Comparison of ENCODE assay signal across 9 mouse cellular contexts in the genomic region with DNA sequence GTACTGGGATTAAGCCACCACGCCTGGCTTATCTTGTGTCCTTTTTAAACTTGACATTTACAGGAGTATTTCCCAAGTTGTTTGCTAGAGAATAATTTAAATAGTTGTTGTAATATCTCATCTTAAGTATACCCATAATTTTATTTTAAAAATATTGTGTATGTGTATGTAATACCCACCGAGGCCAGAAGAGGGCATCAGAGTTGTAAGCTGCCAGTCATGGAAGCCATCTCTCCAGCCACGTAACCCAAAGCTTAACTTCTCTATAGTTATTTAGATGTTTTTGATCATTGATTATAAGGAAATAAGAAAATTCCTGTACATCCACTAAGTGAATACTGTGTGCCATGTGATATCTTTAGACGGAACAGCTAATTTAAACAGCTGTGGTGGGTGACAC. TPM values are rescaled to one million over a fixed set of nuclear protein-coding genes. Genes with fewer than 3 reads are reported as not detected.
DNase-seq lines count a peak whose midpoint lies in the region; ATAC-seq and TF ChIP-seq lines count a peak whose summit lies in the region.
"Had no signal": no experiment of that assay in that cellular context is flagged by ENCODE, and none has a peak within 500 bp of the region (broad histone marks: within the 10 kb centered on the region; RNA-seq: fewer than 3 reads in every experiment).

No protein-coding gene starts in this region.

- H3K9ac ChIP-seq in hindbrain, embryonic 13.5 days: no peak overlapping the region

- ATAC-seq in CD4-positive, CD25-positive, alpha-beta regulatory T cell, adult 4 months: peak; percentile 30
- no peak for ATAC-seq in monocyte, adult 5-6 weeks (replicated peaks; ENCODE audit: insufficient number of reproducible peaks, low FRiP score, low TSS enrichment, poor library complexity, severe bottlenecking)
- no peak for ATAC-seq in hindbrain, embryonic 13.5 days (ENCODE audit: low FRiP score)

- no peaks in the 10 kb centered on the region for H3K36me3 ChIP-seq in kidney, adult 2 months (ENCODE audit: control insufficient read depth, insufficient read depth, low read length)
- no peaks in the 10 kb centered on the region for H3K36me3 ChIP-seq in hindbrain, embryonic 13.5 days
- H3K36me3 ChIP-seq: forebrain, embryonic 10.5 days had no signal

- no peaks in the 10 kb centered on the region for H3K9me3 ChIP-seq in hindbrain, embryonic 13.5 days
- H3K9me3 ChIP-seq: forebrain, embryonic 10.5 days had no signal

- 70% methylated on average over 4 of the region's 4 CpGs for WGBS in kidney, adult 2 months
- 77% methylated on average over 4 of the region's 4 CpGs for WGBS in hindbrain, embryonic 13.5 days

- H3K4me2 ChIP-seq in hindbrain, embryonic 13.5 days: no peak overlapping the region
- H3K4me2 ChIP-seq: midbrain, embryonic 11.5 days had no signal

- H3K4me3 ChIP-seq in kidney, adult 2 months (ENCODE audit: insufficient read depth, low read depth, low read length): no peak overlapping the region
- H3K4me3 ChIP-seq in cortical plate, adult 2 months (ENCODE audit: insufficient read depth, low read length): no peak overlapping the region
- H3K4me3 ChIP-seq in hindbrain, embryonic 13.5 days: no peak overlapping the region
- H3K4me3 ChIP-seq: forebrain, embryonic 10.5 days had no signal

- no peaks in the 10 kb centered on the region for H3K27me3 ChIP-seq in kidney, adult 2 months (replicated peaks; ENCODE audit: control insufficient read depth, insufficient read depth, low read length)
- H3K27me3 ChIP-seq in hindbrain, embryonic 13.5 days: no peaks in the 10 kb centered on the region

- TF ChIP-seq POLR2A in kidney, adult 2 months (IDR thresholded peaks at IDR 0.05; ENCODE audit: low read depth, low read length): no peak
- TF ChIP-seq POLR2A in cortical plate, adult 2 months (IDR thresholded peaks at IDR 0.05; ENCODE audit: extremely low read depth, insufficient read depth, low read length): no peak

- no peak overlapping the region for H3K27ac ChIP-seq in kidney, adult 2 months (ENCODE audit: insufficient read depth, low read depth, low read length)
- no peak overlapping the region for H3K27ac ChIP-seq in cortical plate, adult 2 months (ENCODE audit: insufficient read depth, low read length)
- H3K27ac ChIP-seq in hindbrain, embryonic 13.5 days: no peak overlapping the region
- H3K27ac ChIP-seq: forebrain, embryonic 10.5 days had no signal

- TF ChIP-seq CTCF in kidney, adult 2 months (conservative IDR thresholded peaks at IDR 0.05; ENCODE audit: insufficient read depth, insufficient read length, low read depth, low read length): peak; percentile 57
- TF ChIP-seq CTCF in cortical plate, adult 2 months (IDR thresholded peaks at IDR 0.05; ENCODE audit: extremely low read depth, insufficient read depth, low read length): peak; percentile 35

- peaks cover 23% of the 10 kb centered on the region for H3K4me1 ChIP-seq in kidney, adult 2 months (ENCODE audit: control insufficient read depth, insufficient read depth, low read length)
- peaks cover 8% of the 10 kb centered on the region for H3K4me1 ChIP-seq in cortical plate, adult 2 months (ENCODE audit: control insufficient read depth, insufficient read depth, low read length)
- peaks cover 6% of the 10 kb centered on the region; the same call in 1 of the 2 replicates for H3K4me1 ChIP-seq in hindbrain, embryonic 13.5 days (replicated peaks)

- DNase-seq in kidney, adult 2 months: peak; percentile 39
- no peak for DNase-seq in kidney, postnatal 4 days
- peak; percentile 52 for DNase-seq in 3T3-L1 (ENCODE audit: low read depth, low spot score)

RNA-seq across cellular contexts. Expression of gene Arntl, which starts 51.2 kb away (rescaled TPM):
- 6.0 and 7.3 TPM in 2 replicates for polyA plus RNA-seq in kidney, adult 2 months (2012; rRNA removed)
- 10 to 100 TPM; 22.6 to 25.0 TPM for polyA plus RNA-seq in CD4-positive, CD25-positive, alpha-beta regulatory T cell, adult 4 months (2017; shearing (Covaris generic))
- polyA plus RNA-seq in cortical plate, adult 2 months (2012; rRNA removed): 30.4 and 34.6 TPM in 2 replicates
- total RNA-seq in monocyte, adult 5-6 weeks (2017): 15.8 to 26.0 TPM (median 17.3 TPM) in 3 replicates
- 11.5 and 13.2 TPM in 2 replicates for polyA plus RNA-seq in hindbrain, embryonic 13.5 days (2015; fragmentation: Nextera tagmentation; extraction: Ambion mirVana)

Comparison
In these comparisons a context has a peak if more than half of its experiments do, and no peak if none do; other contexts are left out.
1. DNase-seq: peak in kidney, adult 2 months (single experiment) and 3T3-L1 (single experiment); none in kidney, postnatal 4 days (0 of 2).